Mouse (Mus musculus) urinary bladder, postnatal 0 days (tissue): ENCODE results near the gene Pola2. TPM values are rescaled to one million over a fixed set of nuclear protein-coding genes. Genes with fewer than 3 reads are reported as not detected.

Experiments used
- polyA plus RNA-seq: library from polyadenylated mRNA; unstranded; fragments of >200 nt; fragmentation: Nextera tagmentation; extraction: Ambion mirVana; gene quantifications from 2 replicates; pipeline ENCODE4 v1.2.1, GENCODE M21; 2015

The Pola2 gene
- polyA plus RNA-seq, result 41.8 and 42.6 TPM in 2 replicates

DNA sequence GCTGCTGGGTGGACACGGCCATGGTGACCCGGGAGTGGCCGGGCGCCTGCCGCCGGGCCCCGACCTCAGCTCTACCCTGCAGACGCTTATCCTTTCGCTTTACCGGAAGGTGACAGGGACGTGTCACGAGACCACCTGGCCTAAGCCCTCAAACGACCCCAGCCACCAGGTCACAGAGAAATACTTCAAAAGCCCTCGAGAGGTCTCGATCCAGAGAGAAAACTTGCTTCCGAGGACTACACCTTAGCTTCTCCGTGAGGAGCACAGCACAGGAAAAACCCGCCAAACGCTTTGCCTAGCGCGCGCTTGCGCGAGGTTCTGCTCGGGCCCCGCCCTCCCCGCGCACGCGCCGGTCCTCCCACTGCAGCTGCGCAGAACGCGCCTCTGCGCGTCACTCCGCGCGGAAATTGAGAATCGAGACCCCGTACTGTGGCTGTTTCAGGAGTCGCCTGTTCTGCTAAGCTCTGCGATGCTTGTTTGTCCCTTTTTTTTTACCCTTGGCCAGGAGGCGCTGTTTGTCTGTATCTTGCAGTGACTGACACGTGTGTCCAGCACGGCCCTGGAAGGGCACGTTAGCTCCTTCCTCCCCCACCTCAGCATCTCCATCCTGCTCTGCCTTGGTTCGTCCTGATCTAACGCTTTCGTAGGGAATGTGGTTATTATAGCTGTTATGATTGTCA is at the start of gene Pola2:
Gene Pola2 (minus strand): TSS at position 320 of the 680 bp plus-strand sequence.

DNA sequence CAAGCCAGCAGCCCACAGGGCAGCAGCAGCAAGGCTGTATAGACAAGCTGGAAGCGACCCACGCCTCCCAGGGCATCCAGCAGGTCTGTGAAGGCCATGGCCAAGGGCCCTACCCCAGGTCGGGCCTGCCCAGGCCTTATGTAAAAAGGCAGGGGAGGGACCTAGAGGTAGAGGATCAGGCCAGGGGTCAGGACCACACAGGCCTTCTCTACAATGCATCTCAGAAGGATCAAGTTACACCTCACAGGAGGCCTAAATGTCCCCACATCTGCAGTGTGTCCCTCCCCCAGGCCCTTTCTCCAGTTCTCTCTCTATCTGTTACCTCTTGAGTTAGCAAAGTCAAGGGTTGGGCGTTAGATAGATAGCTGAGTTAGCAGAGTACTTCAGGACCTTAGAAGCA is 22.0 kb upstream of the Pola2 start, which contains the start of gene Slc22a20:
Gene Slc22a20 (minus strand): TSS at position 101 of the 400 bp plus-strand sequence.

DNA sequence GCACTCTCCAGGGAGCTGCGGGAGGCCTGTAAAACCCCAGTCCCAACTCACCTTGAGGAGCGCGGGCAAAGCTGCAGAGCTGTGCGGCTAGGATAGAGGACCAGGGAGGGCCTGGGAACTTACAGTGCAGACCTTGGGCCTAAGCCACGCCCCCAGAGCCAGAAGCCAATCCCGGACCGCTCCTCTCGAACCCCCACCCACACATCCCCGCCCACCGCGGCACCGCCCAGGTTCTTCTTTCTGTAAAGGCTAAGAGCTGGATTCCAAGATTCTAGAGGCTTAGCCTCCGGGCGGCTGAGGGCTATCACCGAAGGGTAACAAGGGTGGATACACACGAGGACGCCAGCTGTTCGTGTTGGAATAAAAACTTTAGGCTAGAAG is 39.3 kb downstream of the Pola2 start, which contains the start of gene Cdc42ep2:
Gene Cdc42ep2 (minus strand): TSS at position 104 of the 381 bp plus-strand sequence.

DNA sequence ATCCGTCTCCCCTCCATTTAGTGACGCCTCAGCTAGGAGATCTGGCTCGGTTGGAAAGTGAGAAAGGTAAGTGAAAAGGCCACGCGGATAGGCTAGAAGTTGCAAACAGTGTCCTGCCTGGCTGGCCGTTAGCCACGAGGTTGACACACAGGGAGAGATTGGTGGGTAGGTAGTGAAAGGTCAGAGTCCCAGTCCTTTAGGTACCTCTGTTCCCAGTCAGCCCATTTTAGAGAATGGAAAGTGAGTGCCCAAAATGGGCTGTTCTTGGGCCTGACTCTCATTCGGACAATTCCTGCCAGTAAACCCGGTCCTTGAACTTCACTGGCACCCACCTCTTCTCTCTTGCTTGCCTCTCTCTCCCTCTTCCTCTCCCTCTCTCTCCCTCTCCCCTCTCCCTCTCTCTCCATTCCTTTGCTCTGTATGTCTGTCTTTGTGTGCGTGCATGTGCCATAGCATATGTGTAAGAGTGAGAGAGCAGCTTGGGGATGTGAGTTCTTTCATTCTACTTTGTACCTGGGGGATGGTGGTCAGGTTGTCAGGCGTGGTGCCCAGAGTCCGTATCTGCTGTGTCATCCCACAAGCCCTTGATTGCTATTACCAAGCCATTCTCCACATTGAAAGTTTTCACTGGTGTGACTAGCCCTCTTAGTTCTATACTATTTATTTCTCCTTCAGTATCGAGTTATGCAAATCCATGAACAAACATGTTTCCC is 50.8 kb downstream of the Pola2 start, which contains the start of gene Dpf2:
Gene Dpf2 (minus strand): TSS at position 4 of the 713 bp plus-strand sequence.

DNA sequence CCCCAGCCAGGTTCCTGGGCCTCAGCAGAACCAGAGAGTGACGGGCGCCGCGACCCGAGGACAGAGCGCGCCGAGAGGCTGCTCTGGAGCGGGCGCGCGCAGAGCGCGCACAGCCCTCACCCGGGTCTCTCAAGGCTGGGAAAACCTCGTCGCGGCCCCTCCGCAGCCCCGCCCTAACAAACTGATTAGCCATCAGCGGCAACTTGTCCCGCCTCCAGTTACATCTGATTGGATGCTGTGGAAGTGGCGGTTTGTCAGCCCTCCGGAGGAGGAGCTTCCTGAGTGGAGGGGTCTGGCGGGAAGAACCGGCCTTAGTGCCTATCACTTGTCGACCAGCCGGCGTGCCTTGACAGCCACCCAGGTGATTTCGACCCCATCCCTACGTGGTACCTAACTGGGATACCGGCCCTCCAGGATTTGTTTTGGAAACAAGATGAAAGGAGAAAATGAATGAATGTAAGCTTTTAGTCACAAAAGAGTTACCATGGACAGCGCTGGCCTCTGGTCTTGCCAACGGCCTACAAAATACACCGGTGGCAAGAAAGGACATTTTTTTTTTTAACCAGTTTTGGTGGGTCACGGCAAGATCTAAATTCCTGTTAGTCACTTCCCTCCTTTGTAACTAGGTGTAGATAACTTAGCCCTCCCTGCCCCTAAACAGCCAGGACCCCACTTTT is 69.9 kb downstream of the Pola2 start, which contains the start of gene Tigd3:
Gene Tigd3 (minus strand): TSS at position 148 of the 677 bp plus-strand sequence.

Other genes with a start within 250 kb of the Pola2 start
- gene Ehbp1l1, start 237.9 kb downstream of the Pola2 start, polyA plus RNA-seq, result 120 and 126 TPM in 2 replicates
- 52.4 and 60.2 TPM in 2 replicates for gene Fam89b, start 234.5 kb downstream of the Pola2 start, polyA plus RNA-seq
- 27.7 and 29.5 TPM in 2 replicates for gene Ltbp3, start 223.3 kb downstream of the Pola2 start, polyA plus RNA-seq
- 62.1 and 63.5 TPM in 2 replicates for gene Scyl1, start 192.8 kb downstream of the Pola2 start, polyA plus RNA-seq
- 14.8 and 15.1 TPM in 2 replicates for gene Frmd8, start 88.9 kb downstream of the Pola2 start, polyA plus RNA-seq
- gene Slc25a45, start 86.4 kb downstream of the Pola2 start, polyA plus RNA-seq, result 3.7 and 4.5 TPM in 2 replicates
- 0.47 and 0.54 TPM in 2 replicates for gene Tigd3, start 70.1 kb downstream of the Pola2 start, polyA plus RNA-seq
- gene Dpf2, start 51.2 kb downstream of the Pola2 start, polyA plus RNA-seq, result 52.6 and 59.0 TPM in 2 replicates
- gene Cdc42ep2, start 39.4 kb downstream of the Pola2 start, polyA plus RNA-seq, result 18.8 and 20.3 TPM in 2 replicates
- gene Slc22a20, start 21.9 kb upstream of the Pola2 start, polyA plus RNA-seq, result 0.31 and 0.34 TPM in 2 replicates
- gene Capn1, start 51.7 kb upstream of the Pola2 start, polyA plus RNA-seq, result 30.2 and 32.8 TPM in 2 replicates
- 16.7 and 19.3 TPM in 2 replicates for gene Syvn1, start 82.4 kb upstream of the Pola2 start, polyA plus RNA-seq
- 29.8 and 33.9 TPM in 2 replicates for gene Mrpl49, start 93.6 kb upstream of the Pola2 start, polyA plus RNA-seq
- gene Fau, start 93.6 kb upstream of the Pola2 start, polyA plus RNA-seq, result 611 and 659 TPM in 2 replicates
- 27.6 and 28.5 TPM in 2 replicates for gene Znhit2, start 97.0 kb upstream of the Pola2 start, polyA plus RNA-seq
- 14.6 and 19.7 TPM in 2 replicates for gene Tm7sf2, start 104.2 kb upstream of the Pola2 start, polyA plus RNA-seq
- gene Vps51, start 113.0 kb upstream of the Pola2 start, polyA plus RNA-seq, result 37.0 and 41.4 TPM in 2 replicates
- not detected in 2 replicates for gene Tmem262, start 115.8 kb upstream of the Pola2 start, polyA plus RNA-seq
- gene Gm28374, start 118.1 kb upstream of the Pola2 start, polyA plus RNA-seq, result 0.35 and 0.64 TPM in 2 replicates
- 46.9 and 47.9 TPM in 2 replicates for gene Zfpl1, start 120.8 kb upstream of the Pola2 start, polyA plus RNA-seq
- gene Cdca5, start 120.8 kb upstream of the Pola2 start, polyA plus RNA-seq, result 4.7 and 8.0 TPM in 2 replicates
- gene AC131692.1, start 130.2 kb upstream of the Pola2 start, polyA plus RNA-seq, result not detected in 2 replicates
- gene Naaladl1, start 141.6 kb upstream of the Pola2 start, polyA plus RNA-seq, result 0.08 TPM in 1 of 2 replicates, not detected in the other
- gene Sac3d1, start 154.4 kb upstream of the Pola2 start, polyA plus RNA-seq, result 23.3 and 26.6 TPM in 2 replicates
- 14.6 and 15.8 TPM in 2 replicates for gene Snx15, start 164.1 kb upstream of the Pola2 start, polyA plus RNA-seq
- 0.28 and 0.30 TPM in 2 replicates for gene Batf2, start 176.8 kb upstream of the Pola2 start, polyA plus RNA-seq
- 54.9 and 59.2 TPM in 2 replicates for gene Arl2, start 177.3 kb upstream of the Pola2 start, polyA plus RNA-seq
- gene Majin, start 220.2 kb upstream of the Pola2 start, polyA plus RNA-seq, result not detected in 2 replicates